Mouse (Mus musculus) G1E (cell line): ENCODE measurements around the gene Tm6sf2.

Source experiments
- CTCF ChIP-seq: IDR thresholded peaks from 2 replicates; pipeline ENCODE4 v1.5.1; 2012; ENCODE audit warnings: low read depth, low read length, inconsistent platforms, mixed read lengths
- GATA1 ChIP-seq: IDR thresholded peaks from 2 replicates; pipeline ENCODE4 v1.6.1; 2012; ENCODE audit warnings: borderline replicate concordance, low read length, inconsistent platforms, mixed read lengths
- GATA2 ChIP-seq: IDR thresholded peaks from 2 replicates; pipeline ENCODE4 v1.6.1; 2012; ENCODE audit warnings: low read depth, low read length, inconsistent platforms, borderline replicate concordance
- POLR2AphosphoS5 ChIP-seq: IDR thresholded peaks from 2 replicates; pipeline ENCODE4 v1.6.1; 2012; ENCODE audit warnings: low read depth, low read length, inconsistent platforms; ENCODE audit not compliant: insufficient replicate concordance
- TAL1 ChIP-seq: conservative IDR thresholded peaks from 2 replicates; pipeline ENCODE4 v1.6.1; 2012; ENCODE audit warnings: low read depth, low read length, inconsistent platforms, mixed read lengths

DNA sequence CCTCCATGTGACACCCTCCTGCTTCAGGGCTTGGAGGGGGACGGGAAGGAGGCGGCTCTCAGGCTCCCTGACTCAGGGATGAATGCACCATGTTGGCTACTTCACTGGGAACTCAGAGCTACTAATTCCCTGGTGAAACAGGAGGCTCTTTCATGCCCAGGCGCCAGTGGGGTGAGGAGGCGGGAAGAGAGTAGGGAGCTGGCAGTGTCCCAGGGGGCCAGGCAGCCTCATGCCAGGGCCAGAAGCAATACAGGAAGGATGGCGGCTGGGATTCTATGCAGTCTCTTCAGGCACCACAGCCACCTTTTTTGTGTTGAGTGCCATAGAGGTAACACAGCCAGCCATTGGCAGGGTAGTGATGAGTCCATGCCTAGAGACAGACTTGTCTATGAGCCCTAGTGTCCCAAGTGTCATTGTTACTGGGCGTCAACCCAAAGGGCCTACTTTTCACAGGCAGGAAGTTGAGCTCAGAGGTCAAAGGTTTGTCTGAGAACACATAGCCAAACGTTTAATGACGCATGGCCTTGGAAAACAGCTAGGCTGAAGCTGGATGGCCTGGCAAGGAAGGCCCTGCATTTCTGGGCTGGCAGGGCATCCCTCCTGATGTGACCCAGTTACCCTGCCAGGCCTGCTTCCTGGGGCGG lies 56.7 kb downstream of the Tm6sf2 start:
- TF ChIP-seq TAL1 (no peak), GATA1 (no peak), CTCF (no peak), POLR2AphosphoS5 (no peak), GATA2 (no peak)
